Mouse (Mus musculus) lung, embryonic 14.5 days (tissue): ENCODE results near the gene Rapgefl1. TPM values are rescaled to one million over a fixed set of nuclear protein-coding genes. Genes with fewer than 3 reads are reported as not detected.

Experiments used
- ATAC-seq: fragments of 200-750 bp; cut with Nextera tagmentation; 2 replicates; pipeline ENCODE4 v1.8.0; 2017; ENCODE audit warnings: mild to moderate bottlenecking, moderate TSS enrichment, moderate library complexity; ENCODE audit not compliant: insufficient read depth
- DNase-seq: peaks from one replicate; pipeline ENCODE4 v3.0.0-alpha.2; 2015
- H3K27ac ChIP-seq: fragments of 300-500 bp; sonication (generic); 2 replicates; pipeline ENCODE4 v1.5.1; 2014; ENCODE audit warnings: low read depth, mild to moderate bottlenecking, moderate library complexity
- H3K27me3 ChIP-seq: fragments of 300-500 bp; sonication (generic); 2 replicates; pipeline ENCODE4 v1.6.1; 2014; ENCODE audit warnings: low read length, control low read depth; ENCODE audit not compliant: insufficient read depth
- H3K36me3 ChIP-seq: fragments of 300-500 bp; sonication (generic); 2 replicates; pipeline ENCODE4 v1.6.1; 2014; ENCODE audit warnings: control low read depth; ENCODE audit not compliant: insufficient read depth
- H3K4me1 ChIP-seq: fragments of 300-500 bp; sonication (generic); 2 replicates; pipeline ENCODE4 v1.6.1; 2014; ENCODE audit warnings: antibody characterized with exemption, control low read depth; ENCODE audit not compliant: insufficient read depth
- H3K4me2 ChIP-seq: fragments of 300-500 bp; sonication (generic); 2 replicates; pipeline ENCODE4 v1.6.1; 2014; ENCODE audit warnings: mild to moderate bottlenecking
- H3K4me3 ChIP-seq: fragments of 300-500 bp; sonication (generic); 2 replicates; pipeline ENCODE4 v1.5.1; 2014; ENCODE audit warnings: low read depth, low read length
- H3K9ac ChIP-seq: fragments of 300-500 bp; sonication (generic); 2 replicates; pipeline ENCODE4 v1.6.1; 2014
- H3K9me3 ChIP-seq: fragments of 300-500 bp; sonication (generic); 2 replicates; pipeline ENCODE4 v1.6.1; 2016; ENCODE audit warnings: low read depth, low read length, control low read depth
- CTCF ChIP-seq: IDR thresholded peaks from 2 replicates; pipeline ENCODE4 v1.5.1; 2016; ENCODE audit warnings: antibody characterized with exemption, low read depth
- WGBS: fragments of 180-500 bp; shearing (Covaris S2); extraction: QIAGEN DNeasy Blood & Tissue Kit; methylation state at CpG from one replicate; pipeline ENCODE4 v1.1.7; 2014; 5-methylcytosine and 5-hydroxymethylcytosine counted together
- polyA plus RNA-seq: library from polyadenylated mRNA; unstranded; fragments of >200 nt; fragmentation: Nextera tagmentation; extraction: Ambion mirVana; gene quantifications from 2 replicates; pipeline ENCODE4 v1.2.1, GENCODE M21; 2014

The Rapgefl1 gene
- 1.5 and 2.1 TPM in 2 replicates for polyA plus RNA-seq

GRCm38 (mm10) chr11:98836651-98837141, at the start of gene Rapgefl1:
TSS of gene Rapgefl1 (plus strand) at chr11:98836785.
- peak within 1 kb of the TSS; percentile 61 for H3K4me3 ChIP-seq
- H3K4me1 ChIP-seq: no peaks in the 10 kb centered on the region
- H3K27ac ChIP-seq: peak within 1 kb of the TSS; percentile 27; the same call in 1 of the 2 replicates
- H3K9me3 ChIP-seq: no peaks in the 10 kb centered on the region
- DNase-seq (peak; percentile 90), ATAC-seq (peak; percentile 92)
- no peak for TF ChIP-seq CTCF
- H3K9ac ChIP-seq: peak within 1 kb of the TSS; percentile 65
- H3K4me2 ChIP-seq: peak within 1 kb of the TSS; percentile 100
- H3K27me3 ChIP-seq: peaks cover 14% of the 10 kb centered on the region
- H3K36me3 ChIP-seq: peaks cover 29% of the 10 kb centered on the region
- WGBS: 0% methylated on average over 31 of the region's 48 CpGs

- peak overlapping the region; percentile 96 for H3K27ac ChIP-seq
- H3K4me3 ChIP-seq: no peak overlapping the region
- no peaks in the 10 kb centered on the region for H3K27me3 ChIP-seq
- 26% methylated on average over 7 of the region's 7 CpGs for WGBS
- no peaks in the 10 kb centered on the region for H3K36me3 ChIP-seq
- no peaks in the 10 kb centered on the region for H3K9me3 ChIP-seq
- DNase-seq: no peak
- TF ChIP-seq CTCF: no peak
- H3K4me2 ChIP-seq: peak overlapping the region; percentile 58
- peaks cover 42% of the 10 kb centered on the region for H3K4me1 ChIP-seq
- no peak for ATAC-seq
- H3K9ac ChIP-seq: no peak overlapping the region
Observed at GRCm38 (mm10) chr11:98787229-98787628, 49.4 kb upstream of the Rapgefl1 start.

GRCm38 (mm10) chr11:98787691-98788090, 48.9 kb upstream of the Rapgefl1 start:
- ATAC-seq: no peak
- Histone ChIP-seq H3K4me1 (peaks cover 38% of the 10 kb centered on the region), H3K36me3 (no peaks in the 10 kb centered on the region), H3K4me3 (no peak overlapping the region), H3K4me2 (no peak overlapping the region), H3K27me3 (no peaks in the 10 kb centered on the region), H3K9me3 (no peaks in the 10 kb centered on the region), H3K27ac (peak overlapping the region; percentile 96), H3K9ac (no peak overlapping the region)
- DNase-seq: peak; percentile 53
- 85% methylated on average over 1 of the region's 1 CpGs for WGBS
- peak; percentile 66 for TF ChIP-seq CTCF

- no peak overlapping the region for H3K4me3 ChIP-seq
- H3K9ac ChIP-seq: no peak overlapping the region
- TF ChIP-seq CTCF: no peak
- H3K27ac ChIP-seq: peak overlapping the region; percentile 78
- no peaks in the 10 kb centered on the region for H3K36me3 ChIP-seq
- peaks cover 33% of the 10 kb centered on the region for H3K4me1 ChIP-seq
- DNase-seq (no peak), ATAC-seq (no peak)
- no peaks in the 10 kb centered on the region for H3K27me3 ChIP-seq
- 87% methylated on average over 5 of the region's 5 CpGs for WGBS
- no peak overlapping the region for H3K4me2 ChIP-seq
- no peaks in the 10 kb centered on the region for H3K9me3 ChIP-seq
Observed at GRCm38 (mm10) chr11:98788139-98788538, 48.4 kb upstream of the Rapgefl1 start.

- 8% methylated on average over 18 of the region's 18 CpGs for WGBS
- Histone ChIP-seq H3K27me3 (no peaks in the 10 kb centered on the region), H3K4me3 (peak overlapping the region; percentile 52), H3K4me2 (peak overlapping the region; percentile 94), H3K9me3 (no peaks in the 10 kb centered on the region), H3K36me3 (no peaks in the 10 kb centered on the region), H3K27ac (peak overlapping the region; percentile 83), H3K9ac (peak overlapping the region; percentile 60), H3K4me1 (peaks cover 31% of the 10 kb centered on the region)
- DNase-seq (peak; percentile 97), ATAC-seq (peak; percentile 67)
- peak; percentile 82 for TF ChIP-seq CTCF
Observed at GRCm38 (mm10) chr11:98788550-98789218, 47.9 kb upstream of the Rapgefl1 start.

- Histone ChIP-seq H3K9ac (peak overlapping the region; percentile 60), H3K4me2 (peak overlapping the region; percentile 94), H3K9me3 (no peaks in the 10 kb centered on the region), H3K4me3 (peak overlapping the region; percentile 52), H3K36me3 (no peaks in the 10 kb centered on the region), H3K4me1 (peaks cover 29% of the 10 kb centered on the region), H3K27ac (peak overlapping the region; percentile 83), H3K27me3 (no peaks in the 10 kb centered on the region)
- WGBS: under 1% methylated on average over 25 of the region's 25 CpGs
- no peak for TF ChIP-seq CTCF
- ATAC-seq: no peak
- DNase-seq: peak; percentile 53
Observed at GRCm38 (mm10) chr11:98789219-98789807, 47.3 kb upstream of the Rapgefl1 start.

- Histone ChIP-seq H3K27me3 (no peaks in the 10 kb centered on the region), H3K4me2 (peak overlapping the region; percentile 94), H3K4me1 (peaks cover 29% of the 10 kb centered on the region), H3K36me3 (no peaks in the 10 kb centered on the region), H3K9ac (peak overlapping the region; percentile 60), H3K9me3 (no peaks in the 10 kb centered on the region), H3K27ac (peak overlapping the region; percentile 83; the same call in 1 of the 2 replicates), H3K4me3 (peak overlapping the region; percentile 52)
- WGBS: 30% methylated on average over 5 of the region's 5 CpGs
- ATAC-seq: no peak
- DNase-seq: no peak
- no peak for TF ChIP-seq CTCF
Observed at GRCm38 (mm10) chr11:98789824-98790223, 46.8 kb upstream of the Rapgefl1 start.
